Mouse (Mus musculus): ENCODE data around the gene Gm43518.

DNA sequence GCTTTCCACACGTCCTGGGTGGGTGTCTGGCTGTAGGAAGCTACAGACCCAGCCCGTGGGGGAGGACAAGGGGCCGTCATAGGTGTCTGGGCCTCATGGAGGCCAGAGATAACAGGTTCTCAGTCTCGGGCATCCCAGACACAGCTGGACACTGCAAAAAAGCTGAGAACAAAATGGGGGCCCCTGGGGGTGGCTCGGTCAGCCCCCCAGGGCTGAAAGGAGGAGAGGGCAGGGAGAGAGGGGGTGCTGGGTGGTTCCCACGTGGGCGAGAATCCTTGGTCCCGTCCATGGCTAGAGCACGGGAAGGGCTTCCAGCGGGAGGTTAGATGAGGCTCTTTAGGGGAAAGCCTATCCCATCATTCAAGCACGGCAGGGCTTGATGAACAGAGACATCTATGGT is 55.6 kb downstream of the Gm43518 start:
- TF ChIP-seq POLR2A (IDR thresholded peaks at IDR 0.05; ENCODE audit: low read depth, low read length) (no peak), CTCF (IDR thresholded peaks at IDR 0.05; ENCODE audit: extremely low read depth, insufficient read depth, insufficient read length, insufficient replicate concordance) (no peak)

All from spleen, adult 2 months (tissue).